ENCODE assay signal across 22 mouse cellular contexts in genomic region chr11:21428013-21428317, GRCm38 (mm10). TPM values are rescaled to one million over a fixed set of nuclear protein-coding genes. Genes with fewer than 3 reads are reported as not detected.
DNase-seq lines count a peak whose midpoint lies in the region; ATAC-seq and TF ChIP-seq lines count a peak whose summit lies in the region.
"Had no signal": no experiment of that assay in that cellular context is flagged by ENCODE, and none has a peak within 500 bp of the region (broad histone marks: within the 10 kb centered on the region; RNA-seq: fewer than 3 reads in every experiment).

No protein-coding gene starts in this region.

- WGBS in liver, embryonic 15.5 days (ENCODE audit: insufficient replicate concordance), result 30% methylated on average over 3 of the region's 3 CpGs
- 48% methylated on average over 3 of the region's 3 CpGs for WGBS in liver, embryonic 11.5 days
- WGBS in liver, postnatal 0 days (ENCODE audit: insufficient replicate concordance), result 48% methylated on average over 3 of the region's 3 CpGs

- ATAC-seq in liver, embryonic 15.5 days (ENCODE audit: insufficient read depth), result no peak
- no peak for ATAC-seq in liver, embryonic 11.5 days (replicated peaks; ENCODE audit: low FRiP score)
- ATAC-seq in liver, postnatal 0 days, result no peak; the same call in none of the 2 replicates
- ATAC-seq: CD4-positive, CD25-positive, alpha-beta regulatory T cell, adult 4 months; forebrain, embryonic 15.5 days; hindbrain, postnatal 0 days had no signal

- no peak overlapping the region for H3K4me2 ChIP-seq in liver, embryonic 15.5 days
- H3K4me2 ChIP-seq in liver, embryonic 11.5 days, result no peak overlapping the region
- no peak overlapping the region for H3K4me2 ChIP-seq in liver, postnatal 0 days (ENCODE audit: low read depth, low read length)
- H3K4me2 ChIP-seq: embryonic facial prominence, embryonic 12.5 days; forebrain, embryonic 15.5 days; heart, embryonic 13.5 days; hindbrain, embryonic 12.5 days had no signal

- no peak overlapping the region for H3K4me3 ChIP-seq in gastrocnemius, adult 2 months
- H3K4me3 ChIP-seq in liver, embryonic 15.5 days (replicated peaks), result no peak overlapping the region
- H3K4me3 ChIP-seq in liver, embryonic 11.5 days (ENCODE audit: low read depth, low read length), result no peak overlapping the region
- no peak overlapping the region for H3K4me3 ChIP-seq in liver, postnatal 0 days (ENCODE audit: low read depth, low read length)
- H3K4me3 ChIP-seq: embryonic facial prominence, embryonic 12.5 days; forebrain, embryonic 15.5 days; heart, embryonic 13.5 days; hindbrain, embryonic 12.5 days had no signal

- TF ChIP-seq CTCF in gastrocnemius, adult 2 months (IDR thresholded peaks at IDR 0.05), result no peak
- no peak for TF ChIP-seq CTCF in liver, postnatal 0 days (IDR thresholded peaks at IDR 0.05; ENCODE audit: low read depth)

- no peaks in the 10 kb centered on the region for H3K36me3 ChIP-seq in liver, embryonic 15.5 days (replicated peaks)
- no peaks in the 10 kb centered on the region for H3K36me3 ChIP-seq in liver, embryonic 11.5 days (ENCODE audit: control insufficient read depth, insufficient read depth, low read length)
- no peaks in the 10 kb centered on the region for H3K36me3 ChIP-seq in liver, postnatal 0 days (replicated peaks; ENCODE audit: insufficient read depth, low read length)
- H3K36me3 ChIP-seq: embryonic facial prominence, embryonic 12.5 days; forebrain, embryonic 15.5 days; G1E; heart, embryonic 13.5 days; hindbrain, embryonic 12.5 days had no signal

- no peak overlapping the region for H3K9ac ChIP-seq in liver, embryonic 15.5 days
- H3K9ac ChIP-seq in liver, embryonic 11.5 days (ENCODE audit: low read depth, low read length), result no peak overlapping the region
- H3K9ac ChIP-seq in liver, postnatal 0 days (replicated peaks), result no peak overlapping the region
- H3K9ac ChIP-seq: embryonic facial prominence, embryonic 12.5 days; forebrain, embryonic 15.5 days; heart, embryonic 13.5 days; hindbrain, embryonic 12.5 days had no signal

- no peak for DNase-seq in gastrocnemius, adult 2 months
- DNase-seq in gastrocnemius, postnatal 36 days, result no peak
- no peak for DNase-seq in liver, embryonic 11.5 days (ENCODE audit: low spot score)
- no peak for DNase-seq in liver, postnatal 0 days
- no peak for DNase-seq in urinary bladder, postnatal 4 days (ENCODE audit: low spot score in 2 of 2)
- no peak for DNase-seq in right cerebral cortex, postnatal 10 days (ENCODE audit: low spot score in 2 of 2)
- DNase-seq: adrenal gland, adult 8-10 months; adrenal gland, postnatal 36 days; B cell, adult 2 months; cerebellum, adult 11 months; cerebellum, adult 8-10 months; cerebellum, postnatal 14 days; gastrocnemius, postnatal 14 days; heart, postnatal 4 days had no signal

- H3K4me1 ChIP-seq in liver, embryonic 15.5 days (replicated peaks), result no peaks in the 10 kb centered on the region; the same call in none of the 2 replicates
- no peaks in the 10 kb centered on the region for H3K4me1 ChIP-seq in liver, embryonic 11.5 days (replicated peaks; ENCODE audit: control insufficient read depth, insufficient read depth, low read length)
- H3K4me1 ChIP-seq in liver, postnatal 0 days (ENCODE audit: insufficient read depth), result peaks cover 15% of the 10 kb centered on the region
- H3K4me1 ChIP-seq: embryonic facial prominence, embryonic 12.5 days; forebrain, embryonic 15.5 days; hindbrain, embryonic 12.5 days had no signal

- TF ChIP-seq EP300 in liver, postnatal 0 days (IDR thresholded peaks at IDR 0.05; ENCODE audit: low read depth), result no peak

- intact Hi-C loops in gastrocnemius, adult 2 months (cut with DNase I), result no loop called here
- intact Hi-C loops in gastrocnemius, postnatal 36 days (cut with DNase I), result no loop called here

- H3K9me3 ChIP-seq in liver, embryonic 15.5 days (replicated peaks), result no peaks in the 10 kb centered on the region
- H3K9me3 ChIP-seq in liver, embryonic 11.5 days (ENCODE audit: control insufficient read depth, low read length), result no peaks in the 10 kb centered on the region
- H3K9me3 ChIP-seq in liver, postnatal 0 days (ENCODE audit: low read length), result no peaks in the 10 kb centered on the region
- H3K9me3 ChIP-seq: embryonic facial prominence, embryonic 12.5 days; forebrain, embryonic 15.5 days; G1E; heart, embryonic 13.5 days; hindbrain, embryonic 12.5 days had no signal

- H3K27me3 ChIP-seq in liver, embryonic 15.5 days, result no peaks in the 10 kb centered on the region
- H3K27me3 ChIP-seq in liver, embryonic 11.5 days (replicated peaks; ENCODE audit: control insufficient read depth, insufficient read depth, low read length), result no peaks in the 10 kb centered on the region
- no peaks in the 10 kb centered on the region for H3K27me3 ChIP-seq in liver, postnatal 0 days (ENCODE audit: insufficient read depth, low read length)
- H3K27me3 ChIP-seq: embryonic facial prominence, embryonic 12.5 days; forebrain, embryonic 15.5 days; heart, embryonic 13.5 days; hindbrain, embryonic 12.5 days had no signal

- peak overlapping the region; percentile 88 for H3K27ac ChIP-seq in gastrocnemius, adult 2 months
- peak overlapping the region; percentile 48; the same call in 1 of the 2 replicates for H3K27ac ChIP-seq in liver, embryonic 15.5 days (replicated peaks)
- H3K27ac ChIP-seq in liver, embryonic 11.5 days (ENCODE audit: low read depth, low read length), result no peak overlapping the region
- peak overlapping the region; percentile 82 for H3K27ac ChIP-seq in liver, postnatal 0 days (ENCODE audit: low read depth)
- H3K27ac ChIP-seq: embryonic facial prominence, embryonic 12.5 days; forebrain, embryonic 15.5 days; heart, embryonic 13.5 days; hindbrain, embryonic 12.5 days; hindbrain, postnatal 0 days had no signal

RNA-seq across cellular contexts. Expression of gene Ugp2, which starts 57.0 kb away (rescaled TPM):
- total RNA-seq in gastrocnemius, adult 2 months (2021), result 100 to 1,000 TPM; 474 to 554 TPM
- 100 to 1,000 TPM; 381 to 442 TPM for total RNA-seq in gastrocnemius, postnatal 36 days (2021)
- polyA plus RNA-seq in liver, embryonic 15.5 days (2015; fragmentation: Nextera tagmentation; extraction: Ambion mirVana), result 50.4 and 54.4 TPM in 2 replicates
- polyA plus RNA-seq in liver, embryonic 11.5 days (2014; fragmentation: Nextera tagmentation; extraction: Ambion mirVana), result 41.6 and 42.8 TPM in 2 replicates
- 88.1 and 92.9 TPM in 2 replicates for polyA plus RNA-seq in liver, postnatal 0 days (2015; fragmentation: Nextera tagmentation; extraction: Ambion mirVana)
